Mouse (Mus musculus): ENCODE measurements around the gene Fkbp11.

DNA sequence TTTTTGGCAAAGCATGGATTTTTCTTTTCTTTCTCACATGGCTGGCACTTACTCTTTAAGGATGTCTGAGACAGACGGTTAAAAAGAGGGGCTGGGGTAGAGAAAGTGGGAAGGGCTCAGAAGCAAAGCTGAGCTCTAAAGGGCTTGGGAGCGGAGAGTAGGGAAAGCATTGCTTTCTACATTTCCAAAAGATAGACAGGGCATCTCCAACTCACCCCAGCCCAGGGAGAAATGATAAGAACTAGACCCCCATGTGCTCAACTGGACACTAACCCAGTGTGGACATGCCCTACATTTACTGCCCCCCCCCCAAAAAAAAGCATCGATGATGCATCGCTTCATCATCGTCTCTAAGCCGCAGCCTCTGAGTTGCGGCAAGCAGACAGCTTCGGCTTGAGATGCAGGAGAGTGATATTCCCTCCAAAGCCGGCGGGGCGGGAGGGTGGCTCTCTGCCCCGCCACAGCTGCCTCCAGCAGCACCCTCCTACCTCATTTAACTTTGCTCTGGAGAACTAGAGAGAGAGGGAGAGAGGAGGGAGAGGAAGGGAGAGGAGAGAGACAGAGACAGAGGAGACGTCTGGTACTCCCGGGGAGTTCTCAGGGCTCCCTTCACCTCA, 52.3 kb downstream of the Fkbp11 start:
- TF ChIP-seq CTCF (IDR thresholded peaks at IDR 0.05; ENCODE audit: extremely low read depth, insufficient read depth, low read length) (no peak), POLR2A (IDR thresholded peaks at IDR 0.05; ENCODE audit: extremely low read depth, insufficient read depth, low read length) (no peak)

All from cortical plate, adult 2 months (tissue).